Mouse (Mus musculus): Measurements from ENCODE around the gene Xiap.
"Not testable (repeated sequence)": the region's sequence is repeated elsewhere in the genome, so short reads cannot be mapped to it uniquely, and the experiment has no call there.

Xiap gene

DNA sequence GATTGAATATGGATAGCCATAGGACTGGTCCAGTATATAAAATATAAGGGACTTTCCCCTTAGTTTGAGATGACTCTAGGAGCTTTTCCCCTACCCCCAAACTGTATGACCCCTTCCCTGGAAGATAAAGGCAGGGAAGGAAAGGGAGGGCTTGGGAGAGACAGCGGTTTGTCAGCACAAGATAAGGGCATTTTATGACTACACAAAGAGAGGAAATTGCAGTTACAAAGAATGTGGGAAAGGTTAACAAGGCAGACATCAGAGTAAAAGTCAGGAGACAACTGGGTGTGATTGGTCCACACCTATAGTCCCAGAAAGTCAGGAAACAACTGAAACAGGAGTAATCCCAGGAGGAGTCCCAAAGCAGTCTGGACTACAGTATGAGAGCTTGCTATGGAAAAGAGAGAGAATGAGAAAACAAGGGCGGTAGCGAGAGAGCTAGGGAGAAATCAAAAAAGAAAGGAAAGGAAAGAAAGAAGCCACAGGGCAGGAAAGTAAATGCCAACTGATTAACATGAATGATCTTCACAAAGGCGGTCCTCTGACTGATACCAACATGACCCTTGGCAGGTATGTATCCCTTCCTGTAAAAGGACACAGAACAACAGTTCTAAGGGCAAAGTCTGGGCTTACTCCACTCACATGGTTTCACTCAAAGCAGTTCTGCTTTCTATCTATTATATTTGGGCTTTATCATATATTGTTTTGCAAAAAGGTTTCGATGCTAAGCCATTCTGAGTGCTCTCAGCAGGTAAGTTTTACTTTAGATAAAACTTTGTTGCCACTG, at the start of gene Xiap:
Gene Xiap, plus strand, starts transcription at position 398 of the 787 bp plus-strand sequence.
- no peak for ATAC-seq (ENCODE audit: low TSS enrichment)

DNA sequence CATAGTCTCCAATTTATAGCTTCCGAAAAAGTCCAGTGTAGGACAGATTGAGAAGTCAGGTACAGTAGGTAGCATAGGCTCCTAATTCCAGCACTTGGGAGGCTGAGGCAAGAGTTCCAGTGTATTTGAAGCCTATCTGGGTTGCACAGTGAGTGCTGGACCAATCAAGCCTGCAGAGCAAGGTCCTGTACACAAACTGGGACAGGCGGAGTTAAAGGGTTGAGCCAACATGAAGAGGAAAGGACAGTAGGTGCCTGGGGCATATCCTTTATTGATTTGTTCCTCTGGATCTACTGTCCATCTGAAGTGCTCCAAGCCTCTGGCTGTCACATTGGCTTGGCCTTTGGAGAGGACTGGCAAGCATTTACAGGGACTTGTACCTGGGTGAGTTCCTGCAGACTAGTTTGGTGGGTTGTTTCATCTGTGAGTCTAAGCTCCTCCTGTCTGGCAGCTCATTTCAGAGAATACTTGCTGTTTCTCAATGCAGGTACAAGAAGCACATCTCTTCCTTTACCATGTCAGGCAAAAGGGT, 46.7 kb upstream of the Xiap start:
- no peak for ATAC-seq (ENCODE audit: low TSS enrichment)

DNA sequence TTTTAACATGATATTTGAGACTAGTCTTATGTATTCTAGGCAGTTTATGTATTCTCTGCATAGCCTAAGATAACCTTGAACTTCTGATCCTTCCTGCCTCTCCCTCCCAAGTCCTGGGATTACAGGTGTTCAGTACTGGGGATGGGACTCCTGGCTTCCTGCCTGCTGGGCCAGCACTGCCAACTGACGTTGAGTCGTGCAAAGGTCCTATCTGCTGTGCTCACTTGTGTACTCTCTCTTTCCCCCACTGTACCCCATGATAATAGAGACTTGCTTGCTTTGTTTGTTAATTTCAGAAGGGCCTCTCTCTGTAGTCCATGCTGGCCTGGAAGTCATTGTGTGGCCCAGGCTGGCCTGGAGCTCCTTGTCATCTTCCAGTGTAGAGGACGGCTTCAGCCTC, 45.7 kb upstream of the Xiap start:
- no peak for ATAC-seq (ENCODE audit: low TSS enrichment)

DNA sequence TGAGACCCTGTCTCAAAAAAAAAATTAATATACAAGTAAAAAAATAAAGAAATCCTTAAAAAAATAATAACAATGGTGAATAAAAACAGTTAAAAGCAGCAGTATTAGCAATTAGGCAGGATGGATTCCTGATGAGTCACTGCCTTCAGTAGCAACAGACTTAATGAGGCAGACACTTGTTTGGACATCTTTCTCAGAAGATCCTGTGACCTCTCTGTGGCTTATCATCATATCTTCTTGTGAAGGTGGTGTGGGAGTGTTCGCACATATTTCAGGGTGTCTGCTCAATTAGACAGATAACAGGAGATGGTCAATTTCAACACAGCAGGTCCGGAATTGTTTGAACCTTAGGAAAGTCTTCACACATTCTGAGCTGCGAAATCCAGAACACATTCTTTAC, 45.0 kb upstream of the Xiap start:
- no peak for ATAC-seq (ENCODE audit: low TSS enrichment)

DNA sequence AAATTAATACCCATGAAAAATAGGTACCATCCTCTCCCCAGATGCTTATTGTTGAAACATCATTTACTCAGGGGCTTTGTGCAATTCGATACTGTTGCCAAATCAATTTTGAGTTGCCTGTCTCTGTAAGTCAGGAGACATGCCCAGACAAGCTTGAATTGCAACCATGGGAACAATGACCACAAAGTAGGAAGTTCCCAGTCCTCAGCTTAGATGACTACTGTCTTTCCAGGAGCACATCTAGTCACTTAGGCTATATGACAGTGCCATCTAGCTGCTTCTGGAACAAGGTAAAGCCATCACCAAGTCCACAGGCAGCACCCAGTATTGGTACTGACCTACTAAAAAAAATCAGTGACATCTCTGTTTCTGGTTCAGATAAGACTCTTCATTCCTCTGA, 41.4 kb upstream of the Xiap start:
- ATAC-seq (ENCODE audit: low TSS enrichment) = no peak

DNA sequence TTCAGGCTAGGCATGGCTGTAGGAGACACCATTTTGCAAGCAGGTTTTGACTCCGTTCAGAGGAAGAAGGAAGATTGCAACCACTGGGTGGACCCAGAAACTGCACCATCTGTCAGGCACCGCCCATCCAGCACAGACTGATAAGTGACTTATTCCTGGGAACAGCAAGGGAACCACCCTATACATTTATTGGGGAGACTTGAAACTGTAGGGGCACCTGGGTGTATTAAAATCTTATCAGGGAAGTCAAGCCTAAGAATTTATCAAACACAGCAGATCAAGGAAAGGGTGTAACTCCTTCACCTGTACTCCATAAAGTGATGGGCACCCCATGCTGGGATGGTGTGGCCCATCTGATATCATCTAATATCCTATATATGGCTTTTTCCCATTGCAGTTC, 40.0 kb upstream of the Xiap start:
- ATAC-seq (ENCODE audit: low TSS enrichment) = no peak

DNA sequence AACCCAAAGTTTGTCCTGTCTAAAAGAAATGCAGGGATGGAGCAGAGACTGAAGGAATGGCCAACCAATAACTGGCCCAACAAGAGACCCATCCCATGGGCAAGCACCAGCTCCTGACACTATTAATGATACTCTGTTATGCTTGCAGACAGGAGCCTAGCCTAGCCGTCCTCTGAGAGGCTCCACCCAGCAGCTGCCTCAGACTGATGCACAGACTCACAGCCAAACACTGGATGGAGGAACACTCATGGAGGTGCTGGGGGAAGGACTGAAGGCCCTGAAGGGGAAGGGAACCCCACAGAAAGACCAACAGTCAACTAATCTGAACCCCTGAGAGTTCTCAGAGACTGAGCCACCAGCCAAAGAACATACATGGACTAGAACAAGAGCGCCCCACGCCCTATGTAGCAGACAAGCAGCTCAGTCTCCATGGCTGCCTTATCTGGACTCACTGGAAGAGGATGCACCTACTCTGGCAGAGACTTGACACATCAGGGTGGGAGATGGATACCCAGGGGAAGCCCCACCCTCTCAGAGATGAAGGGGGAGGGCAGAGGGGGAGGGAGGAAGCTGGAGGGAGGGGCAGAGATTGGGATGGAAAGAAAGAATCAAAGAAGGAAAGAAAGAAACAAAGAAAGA, 33.6 kb upstream of the Xiap start:
- ATAC-seq (ENCODE audit: low TSS enrichment) = not testable (repeated sequence)

DNA sequence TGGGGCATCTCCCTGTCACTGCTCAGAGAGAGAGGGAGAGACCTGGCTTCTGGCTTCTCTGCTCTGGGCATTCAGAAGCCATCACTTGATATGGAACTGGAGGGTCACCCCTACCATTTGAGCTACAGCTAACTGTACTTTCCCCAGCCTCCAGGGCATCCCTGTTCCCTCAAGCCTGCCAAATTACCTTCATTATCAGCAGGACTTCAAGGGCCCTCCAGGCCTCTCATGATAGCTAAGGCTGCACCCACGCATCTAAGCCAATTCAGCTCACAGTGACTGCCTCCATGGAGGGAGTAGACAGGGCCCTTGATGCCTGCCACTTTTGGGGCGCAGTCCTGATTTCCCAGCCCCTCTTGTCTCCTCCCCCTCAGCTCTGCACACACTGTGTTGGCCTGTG, 32.5 kb upstream of the Xiap start:
- not testable (repeated sequence) for ATAC-seq (ENCODE audit: low TSS enrichment)

DNA sequence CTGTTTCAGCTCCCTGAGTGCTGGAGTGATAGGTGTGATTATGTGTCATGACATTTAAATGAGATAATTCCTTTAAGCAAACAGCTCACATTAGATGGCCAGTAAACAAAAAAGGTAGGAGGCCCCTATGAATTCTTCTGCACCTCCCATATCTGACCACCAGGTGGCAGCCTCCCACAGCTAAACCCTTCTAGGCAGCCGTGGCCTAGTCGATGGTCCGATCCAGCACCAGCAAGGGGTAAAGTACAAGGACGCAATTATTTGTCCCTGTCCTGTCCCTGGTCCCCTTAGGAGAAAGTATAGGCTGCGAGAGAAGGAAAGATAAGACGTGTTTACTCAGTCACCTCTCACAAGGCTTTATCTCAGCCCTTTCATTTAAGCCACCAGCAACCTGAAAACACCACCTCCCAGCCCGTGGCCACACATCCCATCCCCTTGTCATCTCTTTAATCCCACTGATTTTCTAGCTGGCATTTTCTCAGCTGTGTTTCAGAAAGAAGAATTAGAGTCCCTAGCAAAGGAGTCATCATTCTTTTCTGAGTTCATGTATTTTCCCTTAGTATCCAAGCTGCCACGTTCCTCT, 26.3 kb upstream of the Xiap start:
- ATAC-seq (ENCODE audit: low TSS enrichment) = peak; percentile 80

DNA sequence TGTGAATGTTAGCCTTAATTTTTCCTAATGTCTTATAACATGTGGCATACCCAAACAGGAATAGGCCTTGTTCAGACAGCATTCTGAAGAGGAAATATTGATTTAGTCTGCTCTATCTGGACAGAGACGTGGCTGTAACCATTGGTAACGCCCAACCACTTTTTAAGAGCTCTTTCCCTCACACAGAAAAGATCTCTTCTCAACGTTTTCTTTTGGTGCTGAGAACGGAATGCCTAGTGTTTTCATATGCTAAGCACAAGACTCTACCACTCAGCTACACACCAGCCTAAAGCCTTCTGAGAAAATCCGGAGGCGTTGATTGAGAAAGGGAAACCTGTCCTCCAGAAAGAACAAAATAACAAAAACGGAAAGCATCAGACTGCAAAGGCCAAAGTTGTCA, 25.6 kb upstream of the Xiap start:
- ATAC-seq (ENCODE audit: low TSS enrichment) = no peak

DNA sequence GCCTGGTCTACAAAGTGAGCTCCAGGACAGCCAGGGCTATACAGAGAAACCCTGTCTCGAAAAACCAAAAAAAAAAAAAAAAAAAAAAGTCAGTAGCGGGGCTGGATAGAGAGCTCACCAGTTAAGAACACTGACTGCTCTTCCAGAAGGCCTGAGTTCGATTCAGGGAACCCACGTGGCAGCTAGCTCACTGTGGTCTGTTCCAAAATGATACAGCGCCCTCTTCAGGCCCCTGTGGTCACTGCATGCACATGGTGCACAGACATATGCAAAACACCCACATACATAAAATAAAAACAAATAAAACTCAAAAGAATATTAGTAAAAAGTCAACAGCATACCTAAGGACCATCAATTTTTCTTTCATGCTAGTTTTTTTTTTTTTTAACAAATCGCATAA, 20.0 kb upstream of the Xiap start:
- ATAC-seq (ENCODE audit: low TSS enrichment) = no peak

DNA sequence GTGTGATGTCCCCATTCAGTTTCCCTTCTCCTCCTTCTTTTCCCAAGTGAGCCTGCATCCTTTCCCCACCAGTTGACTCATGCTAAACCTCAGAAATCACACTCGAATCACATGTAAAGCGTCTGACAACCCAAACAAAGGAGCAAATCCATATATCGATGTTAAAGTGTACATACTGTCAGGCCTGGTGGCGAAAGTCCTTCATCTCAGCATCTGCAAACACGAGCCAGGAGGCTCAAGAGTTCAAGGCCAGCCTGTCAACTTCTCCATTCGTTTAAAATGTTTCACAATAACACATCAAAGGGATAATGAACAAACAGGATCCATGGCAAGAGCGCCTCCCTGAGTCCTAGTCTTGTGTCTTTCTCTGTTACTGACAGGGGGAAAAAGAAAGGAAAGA, 14.5 kb upstream of the Xiap start:
- ATAC-seq (ENCODE audit: low TSS enrichment) = no peak

DNA sequence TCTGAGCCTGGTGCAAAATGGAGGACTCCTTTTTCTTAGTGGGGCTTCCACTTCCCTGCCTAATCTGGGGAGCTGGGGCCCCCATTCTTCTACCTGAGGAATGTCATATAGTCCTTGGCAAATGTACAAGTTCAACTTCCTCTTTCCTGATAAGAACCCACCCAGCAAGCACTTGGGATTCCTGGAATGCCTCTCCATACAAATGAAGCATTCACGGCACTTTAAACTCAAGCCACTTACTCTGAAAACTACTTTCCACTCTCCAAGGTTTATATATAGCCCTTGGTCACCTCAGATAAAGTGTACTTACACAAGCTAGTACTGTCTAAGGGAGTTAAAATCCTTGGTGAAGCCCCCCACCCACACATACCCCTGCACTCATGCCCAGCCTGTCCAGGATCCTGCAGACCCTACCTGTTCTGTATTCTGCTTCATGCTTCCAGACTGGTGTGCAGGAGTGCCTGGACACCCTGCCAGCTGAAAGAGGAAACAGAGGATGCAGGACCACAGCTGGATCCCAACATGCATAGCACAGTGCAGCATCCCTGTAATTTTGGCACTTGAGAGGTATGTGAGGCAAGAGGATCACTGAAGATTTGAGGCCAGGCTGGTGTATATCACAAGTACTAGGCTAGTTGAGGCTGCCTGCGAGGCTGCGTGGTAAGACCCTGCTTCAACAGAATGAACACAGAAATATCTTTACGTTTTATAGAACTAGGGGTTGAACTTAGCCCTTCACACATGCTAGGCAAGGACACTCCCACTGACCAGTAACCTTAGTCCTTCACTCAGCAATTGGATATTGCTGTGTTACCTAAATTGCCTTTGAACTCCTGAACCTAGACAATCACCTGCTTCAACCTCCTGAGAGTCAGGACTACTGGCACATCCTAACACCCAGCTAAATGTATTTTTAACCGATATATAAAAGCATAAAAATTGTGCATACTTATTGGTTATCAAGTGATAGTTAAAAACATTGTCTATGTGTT, 8.5 kb upstream of the Xiap start:
- no peak for ATAC-seq (ENCODE audit: low TSS enrichment)

DNA sequence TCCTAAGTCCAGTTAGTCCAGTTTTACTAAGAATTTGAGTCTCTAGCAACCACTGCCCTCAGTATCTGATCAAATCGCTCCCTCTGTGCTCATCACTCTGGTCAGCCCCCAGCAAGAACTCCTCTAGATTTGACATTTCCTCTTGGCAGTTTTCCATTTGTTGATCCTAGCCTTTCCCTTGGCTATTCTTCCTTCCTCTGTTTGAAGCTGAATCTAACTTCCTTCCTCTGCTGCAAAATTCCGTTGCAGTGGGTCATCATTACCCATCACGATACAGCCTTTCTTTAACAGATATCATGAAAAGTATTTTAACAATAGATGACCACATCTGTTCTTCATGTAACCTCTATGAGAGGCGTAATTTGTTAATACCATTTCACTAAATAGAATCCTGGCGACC, 2.5 kb upstream of the Xiap start:
- ATAC-seq (ENCODE audit: low TSS enrichment) = no peak

DNA sequence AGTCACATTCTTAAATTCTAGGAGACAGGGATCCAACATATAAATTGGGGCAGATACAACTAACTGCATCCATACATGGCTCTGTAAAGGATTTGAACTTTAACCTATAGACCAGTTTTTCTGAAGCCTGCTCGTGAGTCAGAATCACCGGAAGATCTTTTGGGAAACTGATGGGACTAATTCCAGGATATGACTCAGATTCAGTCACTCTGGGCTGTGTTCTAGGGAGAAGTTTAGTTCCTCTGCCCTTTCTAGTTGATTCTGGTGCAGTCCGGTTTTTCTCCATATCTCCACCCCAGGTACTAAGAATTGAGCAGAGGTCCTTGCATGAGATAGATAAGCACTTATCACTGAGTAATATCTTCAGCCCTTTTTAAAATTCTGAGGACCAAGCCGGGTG, 1.6 kb upstream of the Xiap start:
- ATAC-seq (ENCODE audit: low TSS enrichment) = no peak

DNA sequence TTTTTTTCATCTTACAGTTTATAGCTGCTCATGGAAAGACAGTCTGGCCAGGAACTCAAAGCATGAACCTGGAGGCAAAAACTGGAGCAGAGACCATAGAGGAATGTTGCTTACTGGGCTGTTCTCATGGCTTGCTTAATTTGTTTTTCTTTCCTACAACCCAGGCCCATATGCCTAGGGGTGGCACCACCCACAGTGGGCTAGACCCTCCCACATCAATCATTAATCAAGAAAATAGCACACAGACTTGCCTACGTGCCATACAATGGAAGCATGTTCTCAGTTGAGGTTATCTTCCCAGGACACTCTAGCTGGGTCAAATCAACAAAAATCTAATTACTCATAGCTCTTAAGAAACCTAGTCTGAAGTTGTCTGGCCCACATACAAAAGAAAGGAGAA, 4.1 kb downstream of the Xiap start:
- ATAC-seq (ENCODE audit: low TSS enrichment) = no peak

DNA sequence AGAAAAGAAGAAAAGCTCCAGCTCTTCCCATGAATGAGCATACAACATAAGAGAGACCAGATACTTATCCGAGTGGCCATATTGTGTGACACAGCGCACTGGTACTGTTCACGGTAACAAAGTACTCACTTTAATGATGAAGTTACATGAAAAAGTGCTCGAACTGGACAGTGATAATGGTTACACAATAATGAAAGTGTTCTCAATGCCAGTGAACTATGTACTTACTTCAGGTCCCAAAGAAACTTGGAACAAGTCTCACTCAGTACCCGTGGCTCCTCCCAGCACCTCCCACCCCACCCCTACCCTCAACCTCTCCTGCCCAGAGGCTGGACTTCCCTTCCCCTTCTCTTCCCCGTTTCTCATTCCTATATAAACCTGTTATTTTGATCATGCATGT, 5.6 kb downstream of the Xiap start:
- ATAC-seq (ENCODE audit: low TSS enrichment) = no peak

DNA sequence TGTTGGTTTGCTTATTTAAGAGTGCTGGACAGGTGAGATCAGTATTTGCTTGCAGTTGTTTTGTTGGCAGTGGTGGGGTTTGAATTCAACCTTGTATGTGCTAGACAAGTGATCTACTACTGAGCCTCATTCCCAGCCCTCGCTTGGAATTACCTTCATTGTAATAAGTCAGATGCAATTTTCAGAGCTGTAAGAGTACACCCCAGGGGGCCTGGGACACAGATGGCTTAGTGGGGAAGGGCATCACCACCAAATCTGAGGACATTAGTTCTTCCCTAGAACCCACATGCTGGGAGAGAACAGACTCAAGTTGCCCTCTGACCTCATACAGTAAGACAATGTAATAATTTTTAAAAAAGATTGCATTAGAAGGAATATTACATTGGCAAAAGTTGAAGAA, 7.3 kb downstream of the Xiap start:
- ATAC-seq (ENCODE audit: low TSS enrichment) = no peak

DNA sequence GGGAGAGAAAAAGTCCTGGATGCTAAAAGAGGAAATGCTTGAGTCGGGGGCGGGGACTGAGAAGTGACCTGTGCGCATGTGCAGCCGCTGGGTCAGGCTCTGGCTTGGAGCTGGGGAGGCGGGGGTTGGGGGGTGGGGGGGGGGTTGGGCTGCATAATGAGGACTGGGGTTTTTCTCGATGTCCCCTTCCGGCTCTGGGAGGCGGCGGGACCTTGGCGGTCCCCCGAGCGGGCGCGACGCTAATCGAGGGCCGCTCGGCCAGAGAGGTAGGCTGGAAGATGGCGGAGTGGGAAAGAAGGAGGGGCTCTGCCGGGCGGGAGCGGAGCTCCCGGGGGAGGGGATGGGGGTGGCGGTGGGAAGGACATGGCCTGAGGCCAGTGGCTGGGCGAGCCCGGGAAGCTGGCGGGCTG, 8.3 kb downstream of the Xiap start:
- ATAC-seq (ENCODE audit: low TSS enrichment) = peak; percentile 83

DNA sequence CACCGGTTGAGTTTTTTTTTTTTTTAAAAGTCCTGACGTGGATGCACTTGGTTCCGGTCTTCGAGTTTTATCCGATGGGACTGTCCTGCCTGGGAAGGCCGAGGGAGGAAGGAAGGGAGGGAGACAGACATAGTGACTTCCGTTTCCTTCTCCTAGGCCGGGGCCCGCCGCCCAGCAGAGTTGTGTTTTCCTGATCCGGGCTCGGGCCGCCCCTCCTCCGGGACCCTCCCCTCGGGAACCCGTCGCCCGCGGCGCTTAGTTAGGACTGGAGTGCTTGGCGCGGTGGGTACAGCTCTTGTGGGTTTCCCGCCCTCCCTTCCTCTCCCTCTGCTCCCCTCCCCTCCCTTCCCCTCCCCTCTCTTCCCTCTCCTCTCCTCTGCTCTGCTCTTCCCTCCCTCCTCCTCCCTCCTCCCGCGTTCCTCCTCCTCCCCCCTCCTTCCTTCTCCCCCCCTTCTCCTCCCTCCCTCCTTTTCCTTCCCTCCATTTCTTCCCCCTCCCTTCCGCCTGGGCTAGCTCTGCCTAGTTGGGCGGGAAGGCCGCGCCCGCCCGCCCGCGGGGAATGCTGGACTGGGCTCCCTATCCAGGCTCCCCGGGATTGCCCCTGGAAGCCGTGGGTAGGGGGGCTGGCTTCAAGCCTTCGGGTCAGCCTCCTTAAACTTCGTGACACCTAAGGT, 8.9 kb downstream of the Xiap start:
- ATAC-seq (ENCODE audit: low TSS enrichment) = peak; percentile 82

DNA sequence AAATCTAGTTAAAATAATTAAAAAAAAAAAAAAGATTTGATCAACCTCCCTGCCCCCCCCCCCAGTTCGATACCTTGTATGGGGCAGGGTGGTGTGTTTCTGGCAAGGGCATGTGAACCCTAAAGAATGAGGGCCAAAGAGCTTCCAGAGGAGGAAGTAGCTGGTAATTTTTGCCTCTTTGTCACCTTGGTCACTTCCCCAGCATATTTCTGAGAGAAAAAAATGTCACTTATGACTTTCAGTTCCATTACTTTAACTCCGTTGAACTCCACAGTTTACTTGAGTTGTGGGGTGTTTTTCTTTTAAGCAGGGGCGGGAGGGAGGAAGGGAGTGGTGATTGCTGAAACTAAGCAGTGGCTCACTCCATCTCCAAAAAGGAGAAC, 9.4 kb downstream of the Xiap start:
- no peak for ATAC-seq (ENCODE audit: low TSS enrichment)
